Mouse (Mus musculus) limb, embryonic 10.5 days (tissue): ENCODE measurements around the gene Ccnd3. TPM values are rescaled to one million over a fixed set of nuclear protein-coding genes. Genes with fewer than 3 reads are reported as not detected.
A peak's percentile ranks its signal among the peaks of the same experiment; 100 is the strongest.
"Not testable (repeated sequence)": the region's sequence is repeated elsewhere in the genome, so short reads cannot be mapped to it uniquely, and the experiment has no call there.

ENCODE experiments used
- DNase-seq: peaks from one replicate; pipeline ENCODE4 v3.0.0-alpha.2; 2017; ENCODE audit warnings: low spot score
- H3K27ac ChIP-seq: fragments of 300-500 bp; sonication (generic); 2 replicates; pipeline ENCODE4 v1.5.1; 2016; ENCODE audit warnings: mild to moderate bottlenecking
- H3K27me3 ChIP-seq: fragments of 300-500 bp; sonication (generic); 2 replicates; pipeline ENCODE4 v1.6.1; 2016; ENCODE audit warnings: low read depth, mild to moderate bottlenecking; ENCODE audit not compliant: poor library complexity, severe bottlenecking
- H3K36me3 ChIP-seq: fragments of 300-500 bp; sonication (generic); 2 replicates; pipeline ENCODE4 v1.6.1; 2016; ENCODE audit warnings: mild to moderate bottlenecking, moderate library complexity
- H3K4me1 ChIP-seq: fragments of 300-500 bp; sonication (generic); 2 replicates; pipeline ENCODE4 v1.6.1; 2016
- H3K4me3 ChIP-seq: fragments of 300-500 bp; sonication (generic); 2 replicates; pipeline ENCODE4 v1.5.1; 2016; ENCODE audit warnings: mild to moderate bottlenecking, moderate library complexity
- H3K9me3 ChIP-seq: fragments of 300-500 bp; sonication (generic); replicated peaks from 2 replicates; pipeline ENCODE4 v1.6.1; 2016; ENCODE audit warnings: mild to moderate bottlenecking
- WGBS: fragments of 180-500 bp; shearing (Covaris S2); methylation state at CpG from one replicate; pipeline ENCODE4 v1.1.7; 2016; 5-methylcytosine and 5-hydroxymethylcytosine counted together
- polyA plus RNA-seq: library from polyadenylated mRNA; unstranded; fragments of >200 nt; fragmentation: Nextera tagmentation; extraction: Ambion mirVana; gene quantifications from 2 replicates; pipeline ENCODE4 v1.2.1, GENCODE M21; 2016

The Ccnd3 gene
- polyA plus RNA-seq, 1 experiment from 2014 or later, result 405 TPM

DNA sequence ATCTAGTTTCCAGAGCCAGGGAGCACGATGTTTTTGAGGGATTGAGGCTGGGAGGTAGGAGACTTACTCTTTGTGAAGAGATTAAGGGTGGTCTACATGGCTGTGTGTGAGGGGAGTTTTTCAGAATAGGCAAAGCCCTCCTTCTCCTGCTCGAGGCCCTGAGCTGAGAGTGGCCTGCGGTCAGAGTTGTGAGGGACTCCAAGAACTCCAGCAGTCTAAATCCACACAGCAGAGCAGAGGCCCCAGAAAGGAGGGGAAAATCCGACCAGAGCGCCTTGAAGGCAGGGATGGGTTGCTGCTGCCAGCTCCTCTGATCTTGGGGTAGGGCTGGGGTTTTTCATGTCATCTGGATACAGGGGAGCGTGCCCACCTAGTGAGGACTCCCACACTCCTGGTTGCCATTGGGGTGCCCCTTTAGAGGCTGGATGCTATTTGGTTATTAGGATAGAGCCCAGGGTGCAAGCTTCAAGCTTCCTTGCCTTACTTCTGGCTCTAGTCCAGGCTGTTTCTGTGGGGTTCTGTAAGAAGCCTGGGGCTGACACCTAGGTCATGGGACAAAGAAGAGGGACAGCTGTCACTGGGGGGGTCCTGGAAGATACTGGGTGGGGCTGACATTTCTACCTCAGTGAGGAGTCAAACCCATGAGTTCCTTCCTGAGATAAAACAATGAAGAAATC is 91.4 kb downstream of the Ccnd3 start:
- Histone ChIP-seq H3K36me3 (peaks cover 51% of the 10 kb centered on the region), H3K9me3 (no peaks in the 10 kb centered on the region), H3K4me1 (peaks cover 45% of the 10 kb centered on the region), H3K4me3 (peak overlapping the region; percentile 74), H3K27me3 (no peaks in the 10 kb centered on the region), H3K27ac (peak overlapping the region; percentile 89)
- peak; percentile 42 for DNase-seq
- WGBS, result 27% methylated on average over 6 of the region's 6 CpGs

DNA sequence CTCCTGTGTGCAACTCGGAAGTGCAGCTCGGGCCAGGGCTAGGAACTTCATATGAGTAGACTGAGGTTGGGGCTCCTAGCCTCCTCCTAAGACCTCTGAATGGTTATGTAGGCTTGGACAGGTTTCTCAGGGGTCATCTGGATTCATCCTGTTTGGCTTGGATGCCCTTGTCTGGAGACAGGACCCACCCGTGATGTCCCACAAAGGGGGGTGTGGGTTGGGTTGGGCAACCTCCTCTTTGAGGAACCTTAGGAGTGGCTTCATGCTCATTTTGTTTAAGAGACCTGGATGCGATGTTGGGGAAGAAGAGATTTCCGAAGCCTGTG is 92.0 kb downstream of the Ccnd3 start:
- Histone ChIP-seq H3K27ac (peak overlapping the region; percentile 89), H3K4me1 (peaks cover 45% of the 10 kb centered on the region), H3K36me3 (peaks cover 56% of the 10 kb centered on the region), H3K27me3 (no peaks in the 10 kb centered on the region), H3K9me3 (no peaks in the 10 kb centered on the region), H3K4me3 (peak overlapping the region; percentile 74)
- 73% methylated on average over 5 of the region's 5 CpGs for WGBS
- no peak for DNase-seq

DNA sequence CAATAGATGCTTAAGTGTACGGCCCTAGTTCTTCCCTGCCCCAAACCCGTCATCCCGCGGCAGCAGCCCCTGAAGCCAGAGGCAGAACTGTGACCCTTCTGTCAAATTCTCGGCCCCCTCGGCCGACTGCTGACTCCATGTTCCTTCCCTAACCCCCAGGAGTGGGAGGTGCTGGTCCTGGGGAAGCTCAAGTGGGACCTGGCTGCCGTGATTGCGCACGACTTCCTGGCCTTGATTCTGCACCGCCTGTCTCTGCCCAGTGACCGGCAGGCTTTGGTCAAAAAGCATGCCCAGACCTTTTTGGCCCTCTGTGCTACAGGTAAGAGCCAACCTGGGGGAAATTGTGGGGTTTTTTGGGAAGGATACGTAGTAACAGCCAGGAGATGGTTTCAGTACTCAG is 92.4 kb downstream of the Ccnd3 start:
- Histone ChIP-seq H3K27me3 (no peaks in the 10 kb centered on the region), H3K4me3 (peak overlapping the region; percentile 74), H3K27ac (peak overlapping the region; percentile 89), H3K4me1 (peaks cover 45% of the 10 kb centered on the region), H3K36me3 (peaks cover 60% of the 10 kb centered on the region), H3K9me3 (no peaks in the 10 kb centered on the region)
- DNase-seq, result no peak
- WGBS, result 62% methylated on average over 13 of the region's 13 CpGs

DNA sequence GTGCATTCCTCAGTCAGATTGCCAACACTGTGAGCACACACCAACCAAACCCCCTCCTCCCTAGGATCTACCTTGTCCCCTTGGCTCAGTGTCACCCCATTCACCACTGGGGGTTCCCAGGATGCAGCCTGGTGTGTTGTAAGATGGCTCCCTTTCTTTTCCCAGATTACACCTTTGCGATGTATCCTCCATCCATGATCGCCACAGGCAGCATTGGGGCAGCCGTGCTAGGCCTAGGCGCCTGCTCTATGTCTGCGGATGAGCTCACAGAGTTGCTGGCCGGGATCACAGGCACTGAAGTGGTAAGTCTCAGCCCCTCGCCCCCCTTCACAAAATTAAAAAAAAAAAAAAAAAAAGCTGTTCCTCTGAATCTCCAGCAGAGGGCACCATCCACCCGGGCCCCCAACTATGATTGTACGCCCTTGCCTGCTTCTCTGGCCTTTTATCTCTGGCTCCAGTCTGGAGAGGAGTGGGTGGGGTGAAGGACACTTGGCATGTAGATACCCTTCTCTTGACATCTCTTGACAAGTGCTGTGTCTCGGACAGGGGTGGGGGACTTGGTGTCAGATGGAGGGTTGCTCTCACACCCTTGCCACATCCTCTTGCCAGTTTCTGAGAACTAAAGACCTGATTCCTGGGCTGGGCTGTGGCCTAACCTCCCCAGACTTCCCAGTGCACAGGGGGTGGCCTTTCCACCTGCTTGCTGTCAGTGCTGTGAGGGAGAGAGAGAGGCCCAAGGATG is 93.2 kb downstream of the Ccnd3 start:
- Histone ChIP-seq H3K27ac (peak overlapping the region; percentile 89; the same call in 1 of the 2 replicates), H3K4me1 (peaks cover 39% of the 10 kb centered on the region), H3K4me3 (no peak overlapping the region), H3K27me3 (no peaks in the 10 kb centered on the region), H3K9me3 (no peaks in the 10 kb centered on the region), H3K36me3 (peaks cover 68% of the 10 kb centered on the region)
- WGBS, result 30% methylated on average over 10 of the region's 10 CpGs
- DNase-seq, result peak; percentile 70

DNA sequence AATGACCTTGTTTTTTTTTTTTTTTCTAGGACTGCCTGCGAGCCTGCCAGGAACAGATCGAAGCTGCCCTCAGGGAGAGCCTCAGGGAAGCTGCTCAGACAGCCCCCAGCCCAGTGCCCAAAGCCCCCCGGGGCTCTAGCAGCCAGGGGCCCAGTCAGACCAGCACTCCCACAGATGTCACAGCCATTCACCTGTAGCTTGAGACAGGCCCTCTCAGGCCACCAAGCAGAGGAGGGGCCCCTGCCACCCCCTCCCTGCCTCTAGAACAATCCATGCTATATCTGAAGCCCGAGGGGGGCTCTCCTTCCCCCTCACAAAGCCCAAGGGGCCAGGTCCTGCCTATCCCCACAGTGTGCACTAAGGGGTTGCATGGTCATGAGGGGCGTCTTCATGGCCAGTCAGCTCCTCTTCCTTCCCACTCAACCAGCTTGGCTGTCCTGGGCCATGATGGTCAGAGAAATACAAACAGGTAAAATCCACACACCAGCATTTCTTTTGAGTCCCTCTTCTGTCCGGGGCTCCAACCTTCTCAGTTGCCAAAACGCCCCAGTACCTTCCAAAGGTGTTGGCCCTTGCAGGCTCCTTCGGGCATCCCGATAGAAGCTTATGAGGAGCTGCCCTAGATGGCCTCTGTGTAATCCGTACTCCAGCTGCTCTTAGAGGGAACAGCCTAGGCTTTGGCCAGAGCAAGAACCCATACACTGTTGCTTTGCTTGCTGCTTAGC is 93.9 kb downstream of the Ccnd3 start:
- peaks cover 72% of the 10 kb centered on the region for H3K36me3 ChIP-seq
- H3K4me3 ChIP-seq, result not testable (repeated sequence)

DNA sequence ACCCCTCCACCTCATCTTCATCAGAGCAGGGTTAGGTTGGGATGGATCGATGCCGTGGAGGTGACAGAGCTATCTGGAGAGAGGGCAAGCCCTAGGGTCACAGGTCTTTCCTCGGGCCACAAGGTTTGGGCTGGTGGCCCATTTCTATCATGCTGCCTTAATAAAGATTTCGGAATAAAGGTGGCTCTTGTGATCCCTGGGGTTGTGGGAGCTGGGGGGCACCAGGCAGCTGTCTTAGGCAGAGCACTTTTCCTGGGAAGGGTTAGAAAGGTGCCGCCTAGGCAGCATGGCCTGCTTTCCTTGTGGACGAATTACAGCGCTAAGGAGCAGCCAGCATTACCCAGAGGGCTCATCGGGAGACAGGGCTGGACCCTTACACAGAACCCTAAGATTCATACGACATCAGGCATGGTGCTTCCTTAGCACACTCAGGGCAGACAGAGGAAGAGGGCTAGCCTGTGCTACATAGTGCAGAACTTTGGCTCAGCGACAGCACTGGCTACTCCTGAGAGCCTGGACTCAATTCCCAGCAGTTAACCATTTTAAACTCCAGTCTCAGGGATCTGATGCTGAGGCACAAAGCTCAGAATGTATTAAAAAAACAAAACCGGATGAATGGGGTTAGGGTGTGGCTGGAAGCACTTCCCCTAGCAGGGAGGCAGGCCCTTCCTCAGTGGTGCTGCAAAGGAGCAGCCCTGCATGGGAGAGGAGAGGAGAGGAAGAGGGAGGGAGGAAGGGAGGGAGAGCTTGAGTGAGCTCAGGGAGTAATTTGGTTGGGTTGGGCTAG is 94.9 kb downstream of the Ccnd3 start:
- Histone ChIP-seq H3K4me1 (peaks cover 32% of the 10 kb centered on the region), H3K4me3 (no peak overlapping the region), H3K27ac (no peak overlapping the region), H3K27me3 (no peaks in the 10 kb centered on the region), H3K9me3 (no peaks in the 10 kb centered on the region), H3K36me3 (peaks cover 82% of the 10 kb centered on the region)
- WGBS, result 80% methylated on average over 11 of the region's 11 CpGs
- DNase-seq, result no peak

More for the DNA sequence above, 93.9 kb downstream of the Ccnd3 start:
- peaks cover 37% of the 10 kb centered on the region for H3K4me1 ChIP-seq
- H3K27ac ChIP-seq, H3K9me3 ChIP-seq, DNase-seq, H3K27me3 ChIP-seq: not testable (repeated sequence)
- WGBS, result 86% methylated on average over 10 of the region's 10 CpGs

DNA sequence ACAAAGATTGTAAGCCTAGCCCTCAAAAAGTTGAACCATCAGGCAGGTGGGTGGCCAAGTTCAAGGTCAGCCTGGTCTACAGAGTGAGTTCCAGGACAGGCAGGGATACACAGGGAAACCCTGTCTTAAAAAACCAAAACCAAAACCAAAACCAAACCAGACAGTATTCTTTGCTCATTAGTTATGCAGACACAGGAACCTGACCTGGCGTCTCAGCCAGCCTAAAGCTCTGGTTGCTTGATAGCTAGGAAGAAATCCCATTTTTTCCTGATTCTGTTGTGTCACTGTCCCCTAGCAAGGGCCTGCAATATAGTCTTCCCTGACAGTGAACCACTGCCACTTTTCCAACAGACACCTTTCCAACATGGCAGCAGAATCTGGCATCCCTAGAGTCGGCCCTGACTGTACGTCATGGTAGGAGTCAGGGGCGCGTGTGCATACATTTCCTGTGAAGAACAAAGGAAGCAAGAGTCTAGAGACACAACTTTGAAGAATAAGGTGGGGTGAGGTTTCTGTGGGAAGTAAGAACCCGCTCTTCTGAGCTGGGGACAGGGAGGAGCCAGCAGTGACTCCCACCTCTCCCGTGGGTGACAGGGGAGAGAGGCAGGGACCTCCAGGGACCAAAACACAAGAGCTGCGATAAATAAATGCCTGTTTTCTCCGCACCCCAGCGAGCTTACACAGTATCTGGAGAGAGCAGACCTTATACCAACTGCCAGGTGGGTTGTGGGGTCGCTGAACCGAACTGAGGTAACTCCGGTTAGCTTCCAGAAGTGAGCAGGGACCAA is 95.9 kb downstream of the Ccnd3 start:
- DNase-seq, result no peak
- Histone ChIP-seq H3K9me3 (no peaks in the 10 kb centered on the region), H3K27me3 (no peaks in the 10 kb centered on the region), H3K36me3 (peaks cover 92% of the 10 kb centered on the region), H3K27ac (no peak overlapping the region), H3K4me3 (no peak overlapping the region), H3K4me1 (peaks cover 22% of the 10 kb centered on the region)
- 93% methylated on average over 13 of the region's 13 CpGs for WGBS

DNA sequence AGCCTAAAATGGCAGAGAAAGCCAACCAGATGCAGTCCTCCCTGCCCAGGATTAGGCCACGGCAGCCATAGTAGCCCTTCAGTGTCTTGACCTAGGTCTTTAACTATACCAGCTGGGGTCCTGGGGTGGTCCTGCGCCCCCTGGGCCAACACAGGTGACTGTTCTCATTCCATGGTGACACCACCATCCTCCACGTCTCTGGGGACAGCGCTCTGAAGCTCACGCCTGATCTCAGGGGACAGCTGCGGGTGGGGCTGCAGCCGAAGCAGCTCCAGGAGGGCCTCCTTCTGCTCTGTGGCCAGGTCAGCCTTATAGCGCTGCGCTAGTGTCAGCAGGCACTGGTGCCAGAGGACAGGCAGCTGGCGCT is 96.5 kb downstream of the Ccnd3 start:
- no peak for DNase-seq
- peaks cover 16% of the 10 kb centered on the region for H3K4me1 ChIP-seq
- 94% methylated on average over 10 of the region's 10 CpGs for WGBS
- H3K4me3 ChIP-seq, result no peak overlapping the region
- peaks cover 97% of the 10 kb centered on the region for H3K36me3 ChIP-seq
- no peaks in the 10 kb centered on the region for H3K9me3 ChIP-seq
- H3K27ac ChIP-seq, result no peak overlapping the region
- H3K27me3 ChIP-seq, result no peaks in the 10 kb centered on the region

DNA sequence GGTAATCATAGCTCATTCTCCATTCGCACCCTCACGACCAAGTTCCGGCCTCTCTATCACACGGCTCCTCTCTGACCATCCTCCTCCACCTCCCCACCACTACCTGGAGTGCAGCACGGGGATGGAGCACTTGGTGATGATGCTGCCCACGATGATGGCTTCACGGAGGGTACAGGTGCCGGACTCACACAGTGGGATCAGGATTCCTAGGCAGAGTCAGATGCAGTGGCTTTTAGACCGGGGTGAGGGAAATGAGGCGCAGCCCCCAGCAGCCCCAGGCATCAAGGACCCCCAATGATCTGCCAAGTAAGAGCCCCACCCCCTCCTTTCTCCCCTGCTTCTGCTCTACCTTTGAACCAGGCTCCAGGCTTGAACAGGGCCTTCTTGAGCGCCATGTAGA is 97.4 kb downstream of the Ccnd3 start:
- Histone ChIP-seq H3K27me3 (no peaks in the 10 kb centered on the region), H3K36me3 (peaks cover 97% of the 10 kb centered on the region), H3K9me3 (no peaks in the 10 kb centered on the region), H3K27ac (no peak overlapping the region), H3K4me3 (no peak overlapping the region), H3K4me1 (peaks cover 7% of the 10 kb centered on the region)
- WGBS, result 96% methylated on average over 11 of the region's 11 CpGs
- no peak for DNase-seq

DNA sequence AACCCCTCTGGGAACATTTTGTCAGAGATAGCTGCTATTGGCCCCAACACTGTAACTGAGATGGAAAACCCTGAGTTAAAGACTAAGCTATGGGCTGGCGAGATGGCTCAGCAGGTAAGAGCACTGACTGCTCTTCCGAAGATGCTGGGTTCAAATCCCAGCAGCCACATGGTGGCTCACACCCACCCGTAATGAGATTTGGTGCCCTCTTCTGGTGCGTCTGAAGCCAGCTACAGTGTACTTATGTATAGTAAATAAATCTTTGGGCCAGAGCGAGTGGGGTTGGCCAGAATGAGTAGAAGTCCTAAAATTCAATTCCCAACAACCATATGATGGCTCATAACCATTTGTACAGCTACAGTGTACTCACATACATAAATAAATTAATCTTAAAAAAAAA is 101.4 kb downstream of the Ccnd3 start:
- Histone ChIP-seq H3K4me3 (no peak overlapping the region), H3K4me1 (peaks cover 9% of the 10 kb centered on the region), H3K27me3 (no peaks in the 10 kb centered on the region), H3K36me3 (peaks cover 81% of the 10 kb centered on the region), H3K27ac (no peak overlapping the region), H3K9me3 (no peaks in the 10 kb centered on the region)
- 84% methylated on average over 5 of the region's 5 CpGs for WGBS
- DNase-seq, result no peak

DNA sequence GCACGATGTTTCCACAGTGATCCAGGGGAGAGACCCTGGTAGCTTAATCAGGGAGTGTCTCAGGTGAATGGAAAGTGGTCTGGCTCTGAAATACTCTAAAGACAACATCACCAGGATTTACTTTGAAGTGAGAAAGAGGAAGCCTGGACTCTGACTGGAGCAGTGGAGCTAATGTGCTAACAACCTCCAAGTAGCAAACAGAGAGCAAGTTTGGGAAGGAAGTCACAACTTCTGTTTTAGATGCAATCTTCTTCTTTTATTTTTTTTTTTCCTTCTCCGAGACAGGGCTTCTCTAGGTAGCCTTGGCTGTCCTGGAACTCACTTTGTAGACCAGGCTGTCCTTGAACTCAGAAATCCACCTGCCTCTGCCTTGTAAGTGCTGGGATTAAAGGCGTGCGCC is 104.3 kb downstream of the Ccnd3 start:
- DNase-seq, result no peak
- 94% methylated on average over 4 of the region's 4 CpGs for WGBS
- Histone ChIP-seq H3K36me3 (peaks cover 71% of the 10 kb centered on the region), H3K9me3 (no peaks in the 10 kb centered on the region), H3K4me3 (no peak overlapping the region), H3K4me1 (peaks cover 22% of the 10 kb centered on the region), H3K27ac (no peak overlapping the region), H3K27me3 (no peaks in the 10 kb centered on the region)
